Mouse (Mus musculus): ENCODE results near the gene Ccnk.

GRCm38 (mm10) chr12:108230077-108230476 is 50.7 kb downstream of the Ccnk start:
- TF ChIP-seq FLI1 (IDR thresholded peaks at IDR 0.05; ENCODE audit: low read length): no peak
- TF ChIP-seq GATA1 (IDR thresholded peaks at IDR 0.05; ENCODE audit: borderline replicate concordance, low read length): no peak
